Mouse (Mus musculus): ENCODE results near the gene Rec114. TPM values are rescaled to one million over a fixed set of nuclear protein-coding genes. Genes with fewer than 3 reads are reported as not detected.
A peak's percentile ranks its signal among the peaks of the same experiment; 100 is the strongest.

Rec114 gene
- total RNA-seq, 2 experiments from 2014 or later: 2.7 to 5.3 TPM

GRCm38 (mm10) chr9:58720167-58720566, 23.6 kb downstream of the Rec114 start:
- no peak for DNase-seq
- intact Hi-C loops (cut with DNase I): no loop called here

- no peak for DNase-seq
- intact Hi-C loops (cut with DNase I): no loop called here
These were observed 24.3 kb downstream of the Rec114 start for GRCm38 (mm10) chr9:58719471-58719870.

GRCm38 (mm10) chr9:58718964-58719363, 24.8 kb downstream of the Rec114 start:
- DNase-seq: no peak
- intact Hi-C loops (cut with DNase I): no loop called here

- no peak for DNase-seq
- intact Hi-C loops (cut with DNase I): no loop called here
These were observed 26.9 kb downstream of the Rec114 start for GRCm38 (mm10) chr9:58716886-58717285.

- intact Hi-C loops (cut with DNase I): loop anchor here (2.0 kb wide), 1 partner anchor 164 kb away; no protein-coding TSS in a partner anchor
- no peak for DNase-seq
These were observed 33.1 kb downstream of the Rec114 start for GRCm38 (mm10) chr9:58710642-58711041.

GRCm38 (mm10) chr9:58709939-58710338, 33.8 kb downstream of the Rec114 start:
- intact Hi-C loops (cut with DNase I): loop anchor here (2.0 kb wide), 1 partner anchor 165 kb away; no protein-coding TSS in a partner anchor
- peak; percentile 54 to 76 for DNase-seq

GRCm38 (mm10) chr9:58707796-58708195, 36.0 kb downstream of the Rec114 start:
- no peak for DNase-seq
- intact Hi-C loops (cut with DNase I): no loop called here

- no peak for DNase-seq
- intact Hi-C loops (cut with DNase I): no loop called here
These were observed 37.7 kb downstream of the Rec114 start for GRCm38 (mm10) chr9:58706024-58706423.

GRCm38 (mm10) chr9:58703766-58704165, 40.0 kb downstream of the Rec114 start:
- intact Hi-C loops (cut with DNase I): no loop called here
- no peak for DNase-seq

GRCm38 (mm10) chr9:58701751-58702150, 42.0 kb downstream of the Rec114 start:
- intact Hi-C loops (cut with DNase I): no loop called here
- peak in 1 of 2 experiments; percentile 9 for DNase-seq

- intact Hi-C loops (cut with DNase I): no loop called here
- no peak for DNase-seq
These were observed 45.3 kb downstream of the Rec114 start for GRCm38 (mm10) chr9:58698486-58698885.

- intact Hi-C loops (cut with DNase I): no loop called here
- DNase-seq: no peak
These were observed 52.3 kb downstream of the Rec114 start for GRCm38 (mm10) chr9:58691471-58691870.

- no peak for DNase-seq
- intact Hi-C loops (cut with DNase I): no loop called here
These were observed 53.1 kb downstream of the Rec114 start for GRCm38 (mm10) chr9:58690701-58691100.

GRCm38 (mm10) chr9:58688076-58688475, 55.7 kb downstream of the Rec114 start:
- intact Hi-C loops (cut with DNase I): no loop called here
- DNase-seq: no peak

- DNase-seq: no peak
- intact Hi-C loops (cut with DNase I): no loop called here
These were observed 58.5 kb downstream of the Rec114 start for GRCm38 (mm10) chr9:58685290-58685689.

GRCm38 (mm10) chr9:58683372-58683771, 60.4 kb downstream of the Rec114 start:
- no peak for DNase-seq
- intact Hi-C loops (cut with DNase I): no loop called here

- no peak for DNase-seq
- intact Hi-C loops (cut with DNase I): no loop called here
These were observed 61.7 kb downstream of the Rec114 start for GRCm38 (mm10) chr9:58682106-58682505.

GRCm38 (mm10) chr9:58681411-58681810, 62.4 kb downstream of the Rec114 start:
- DNase-seq: no peak
- intact Hi-C loops (cut with DNase I): no loop called here

GRCm38 (mm10) chr9:58675371-58675770, 68.4 kb downstream of the Rec114 start:
- no peak for DNase-seq
- intact Hi-C loops (cut with DNase I): no loop called here

- intact Hi-C loops (cut with DNase I): no loop called here
- no peak for DNase-seq
These were observed 69.0 kb downstream of the Rec114 start for GRCm38 (mm10) chr9:58674736-58675135.

- intact Hi-C loops (cut with DNase I): no loop called here
- peak; percentile 40 to 65 for DNase-seq
These were observed 71.3 kb downstream of the Rec114 start for GRCm38 (mm10) chr9:58672474-58672873.

- DNase-seq: no peak
- intact Hi-C loops (cut with DNase I): no loop called here
These were observed 73.9 kb downstream of the Rec114 start for GRCm38 (mm10) chr9:58669819-58670218.

GRCm38 (mm10) chr9:58669071-58669470, 74.7 kb downstream of the Rec114 start:
- intact Hi-C loops (cut with DNase I): no loop called here
- DNase-seq: no peak

All from heart, postnatal 14 days (tissue).